Mouse (Mus musculus) heart, postnatal 0 days (tissue): ENCODE data around the gene Dnah8. TPM values are rescaled to one million over a fixed set of nuclear protein-coding genes. Genes with fewer than 3 reads are reported as not detected.

ENCODE experiments used
- ATAC-seq: fragments of 200-750 bp; cut with Nextera tagmentation; 2 replicates; pipeline ENCODE4 v1.8.0; 2017; ENCODE audit warnings: low read depth, moderate number of reproducible peaks, moderate library complexity; ENCODE audit not compliant: insufficient read depth
- DNase-seq: peaks from one replicate; pipeline ENCODE4 v3.0.0-alpha.2; 2016; ENCODE audit warnings: low spot score
- H3K27ac ChIP-seq: fragments of 300-500 bp; sonication (generic); 2 replicates; pipeline ENCODE4 v1.5.1; 2014; ENCODE audit warnings: low read depth, mild to moderate bottlenecking
- H3K27me3 ChIP-seq: fragments of 300-500 bp; sonication (generic); 2 replicates; pipeline ENCODE4 v1.6.1; 2014; ENCODE audit warnings: low read length, mixed read lengths; ENCODE audit not compliant: control insufficient read depth, insufficient read depth
- H3K36me3 ChIP-seq: fragments of 300-500 bp; sonication (generic); replicated peaks from 2 replicates; pipeline ENCODE4 v1.6.1; 2014; ENCODE audit warnings: low read length, mixed read lengths; ENCODE audit not compliant: control insufficient read depth, insufficient read depth
- H3K4me1 ChIP-seq: fragments of 300-500 bp; sonication (generic); 2 replicates; pipeline ENCODE4 v1.6.1; 2014; ENCODE audit warnings: antibody characterized with exemption; ENCODE audit not compliant: control insufficient read depth, insufficient read depth
- H3K4me2 ChIP-seq: fragments of 300-500 bp; sonication (generic); 2 replicates; pipeline ENCODE4 v1.6.1; 2014; ENCODE audit warnings: low read depth, mild to moderate bottlenecking, low read length, moderate library complexity
- H3K4me3 ChIP-seq: fragments of 300-500 bp; sonication (generic); 2 replicates; pipeline ENCODE4 v1.5.1; 2014; ENCODE audit warnings: low read depth, low read length
- H3K9ac ChIP-seq: fragments of 300-500 bp; sonication (generic); replicated peaks from 2 replicates; pipeline ENCODE4 v1.6.1; 2014; ENCODE audit warnings: low read depth, low read length, mixed read lengths
- H3K9me3 ChIP-seq: fragments of 300-500 bp; sonication (generic); replicated peaks from 2 replicates; pipeline ENCODE4 v1.6.1; 2016; ENCODE audit warnings: low read length; ENCODE audit not compliant: control insufficient read depth
- CTCF ChIP-seq: IDR thresholded peaks from 2 replicates; pipeline ENCODE4 v1.5.1; 2016; ENCODE audit warnings: antibody characterized with exemption, control low read depth, low read depth
- EP300 ChIP-seq: IDR thresholded peaks from 2 replicates; pipeline ENCODE4 v1.6.1; 2016; ENCODE audit warnings: antibody characterized with exemption, low read depth
- WGBS: fragments of 180-500 bp; shearing (Covaris S2); extraction: QIAGEN DNeasy Blood & Tissue Kit; methylation state at CpG from one replicate; pipeline ENCODE4 v1.1.7; 2014; 5-methylcytosine and 5-hydroxymethylcytosine counted together
- polyA plus RNA-seq: library from polyadenylated mRNA; unstranded; fragments of >200 nt; fragmentation: Nextera tagmentation; extraction: Ambion mirVana; gene quantifications from 2 replicates; pipeline ENCODE4 v1.2.1, GENCODE M21; 2015
- total RNA-seq: library from RNA; depleted of rRNA; stranded (reverse); fragments of >200 nt; gene quantifications from 2 replicates; pipeline ENCODE4 v1.2.3, GENCODE M21; 2014; ENCODE audit warnings: low replicate concordance

Gene Dnah8
- total and polyA plus RNA-seq, 2 experiments from 2014 or later, result 0.59 to 1.5 TPM

DNA sequence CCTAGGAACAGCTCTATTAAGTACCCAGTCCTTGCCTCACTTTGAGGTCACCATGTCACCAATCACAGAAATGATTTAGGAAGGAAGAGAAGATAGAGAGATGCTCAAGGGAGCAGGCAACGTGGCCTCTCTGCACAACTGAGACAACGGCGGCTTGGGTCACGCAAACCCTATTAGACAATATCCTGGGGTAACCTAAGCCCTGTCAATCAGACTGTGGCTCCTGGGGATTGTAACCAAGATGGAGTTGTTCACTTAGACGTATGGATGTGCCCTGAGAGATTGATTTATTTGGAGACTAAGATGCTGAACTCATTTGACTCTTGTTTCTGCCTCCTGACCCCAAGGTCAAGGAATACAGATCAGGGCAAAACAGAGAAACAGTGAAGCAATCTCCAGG is 29.7 kb upstream of the Dnah8 start:
- WGBS, result 70% methylated on average over 5 of the region's 5 CpGs
- ATAC-seq, result no peak

DNA sequence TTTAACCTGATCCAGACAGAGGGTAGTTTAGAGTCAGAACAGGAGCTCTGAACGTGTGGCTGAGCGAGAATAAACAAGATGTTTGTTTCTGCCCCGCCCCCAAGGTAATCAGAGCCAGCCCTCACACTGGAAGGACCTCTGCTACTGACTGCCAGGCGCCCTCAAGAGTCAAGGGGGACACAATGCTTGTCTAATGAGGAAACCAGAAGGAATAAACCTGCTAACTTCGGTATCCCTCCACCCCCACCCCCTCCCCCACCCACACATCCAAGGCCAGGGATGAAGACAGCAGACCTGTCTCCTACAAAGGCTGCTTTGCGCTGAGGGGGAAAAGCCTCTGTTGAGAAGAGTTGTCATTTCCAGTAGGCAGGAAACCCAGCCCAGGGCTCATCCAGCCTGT is 29.3 kb upstream of the Dnah8 start:
- H3K4me1 ChIP-seq, result no peaks in the 10 kb centered on the region
- H3K27ac ChIP-seq, result no peak overlapping the region
- no peak overlapping the region for H3K4me2 ChIP-seq
- H3K4me3 ChIP-seq, result no peak overlapping the region
- WGBS, result 64% methylated on average over 6 of the region's 6 CpGs
- H3K9ac ChIP-seq, result no peak overlapping the region
- TF ChIP-seq EP300 (no peak), CTCF (no peak)
- H3K9me3 ChIP-seq, result no peaks in the 10 kb centered on the region
- ATAC-seq (no peak), DNase-seq (no peak)
- H3K36me3 ChIP-seq, result peaks cover 66% of the 10 kb centered on the region
- H3K27me3 ChIP-seq, result no peaks in the 10 kb centered on the region

More for the DNA sequence above, 29.7 kb upstream of the Dnah8 start:
- Histone ChIP-seq H3K4me1 (no peaks in the 10 kb centered on the region), H3K36me3 (peaks cover 63% of the 10 kb centered on the region), H3K4me3 (no peak overlapping the region), H3K9me3 (no peaks in the 10 kb centered on the region), H3K9ac (no peak overlapping the region), H3K27me3 (no peaks in the 10 kb centered on the region), H3K4me2 (no peak overlapping the region), H3K27ac (no peak overlapping the region)
- no peak for TF ChIP-seq EP300
- TF ChIP-seq CTCF, result no peak
- DNase-seq, result no peak

DNA sequence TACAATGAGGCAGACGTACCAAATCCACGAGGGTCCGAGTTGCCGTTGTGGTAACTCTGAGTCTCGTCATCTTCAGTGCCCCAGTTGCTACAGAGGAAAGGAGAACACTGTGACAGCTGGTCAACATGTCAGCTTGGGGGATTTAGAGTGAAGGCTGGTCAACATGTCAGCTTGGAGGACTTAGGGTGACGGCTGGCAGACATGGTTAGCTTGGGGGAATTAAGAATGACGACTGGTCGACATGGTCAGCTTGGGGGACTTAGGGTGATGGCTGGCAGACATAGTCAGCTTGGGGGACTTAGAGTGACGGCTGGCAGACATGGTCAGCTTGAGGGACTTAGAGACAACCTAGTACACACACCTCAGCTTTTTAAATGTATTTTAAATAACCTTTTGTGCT is 26.4 kb upstream of the Dnah8 start:
- Histone ChIP-seq H3K9me3 (no peaks in the 10 kb centered on the region), H3K27ac (no peak overlapping the region), H3K36me3 (peaks cover 78% of the 10 kb centered on the region), H3K4me1 (no peaks in the 10 kb centered on the region), H3K4me3 (no peak overlapping the region), H3K9ac (no peak overlapping the region), H3K4me2 (no peak overlapping the region), H3K27me3 (no peaks in the 10 kb centered on the region)
- WGBS, result 91% methylated on average over 9 of the region's 9 CpGs
- TF ChIP-seq EP300 (no peak), CTCF (no peak)
- DNase-seq (no peak), ATAC-seq (no peak)

DNA sequence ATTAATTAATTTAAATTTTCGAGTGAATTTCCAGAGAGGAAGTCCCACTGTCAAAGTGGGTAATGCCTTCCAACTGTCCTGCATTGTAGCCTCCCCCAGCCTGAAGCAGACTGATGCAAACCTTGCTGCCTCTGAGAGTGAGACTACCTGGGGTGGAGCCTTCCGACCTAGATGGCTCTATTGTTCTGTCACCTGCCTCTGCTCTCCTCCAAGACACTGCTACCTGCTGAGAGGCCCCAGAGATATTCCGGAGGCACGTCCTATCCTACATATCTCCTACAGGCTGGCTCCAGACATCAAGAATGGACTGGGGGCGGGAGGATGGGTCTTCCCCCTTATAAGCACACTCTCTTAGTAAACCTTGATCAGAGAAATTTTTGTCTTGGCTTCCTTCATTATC is 25.9 kb upstream of the Dnah8 start:
- Histone ChIP-seq H3K9ac (no peak overlapping the region), H3K27ac (no peak overlapping the region), H3K36me3 (peaks cover 78% of the 10 kb centered on the region), H3K9me3 (no peaks in the 10 kb centered on the region), H3K4me1 (no peaks in the 10 kb centered on the region), H3K4me2 (no peak overlapping the region), H3K27me3 (no peaks in the 10 kb centered on the region), H3K4me3 (no peak overlapping the region)
- DNase-seq (no peak), ATAC-seq (no peak)
- WGBS, result 89% methylated on average over 5 of the region's 5 CpGs
- TF ChIP-seq EP300 (no peak), CTCF (no peak)

DNA sequence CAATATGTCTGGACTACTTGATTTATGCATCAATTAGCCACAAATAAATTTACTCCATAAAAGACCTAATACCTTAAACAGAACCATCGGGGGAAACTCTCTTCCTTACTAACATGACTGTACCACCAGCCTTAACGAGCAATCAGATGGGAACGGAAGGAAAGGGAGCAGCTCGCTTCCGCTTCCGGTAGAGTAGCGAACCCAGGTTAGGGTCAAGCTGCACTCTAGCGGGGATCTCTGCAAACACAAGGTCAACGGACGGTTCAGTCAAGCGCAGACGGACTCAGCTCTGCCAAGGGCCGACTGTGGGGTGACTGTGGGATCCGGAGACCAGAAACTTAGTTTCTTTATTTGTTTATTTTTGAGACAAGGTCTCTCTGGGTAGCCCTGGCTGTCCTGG is 22.0 kb upstream of the Dnah8 start:
- Histone ChIP-seq H3K27ac (no peak overlapping the region), H3K4me2 (no peak overlapping the region), H3K9ac (no peak overlapping the region), H3K36me3 (peaks cover 52% of the 10 kb centered on the region), H3K27me3 (no peaks in the 10 kb centered on the region), H3K4me3 (no peak overlapping the region), H3K9me3 (no peaks in the 10 kb centered on the region), H3K4me1 (no peaks in the 10 kb centered on the region)
- TF ChIP-seq EP300, result no peak
- no peak for TF ChIP-seq CTCF
- ATAC-seq, result no peak
- 91% methylated on average over 14 of the region's 14 CpGs for WGBS
- no peak for DNase-seq

DNA sequence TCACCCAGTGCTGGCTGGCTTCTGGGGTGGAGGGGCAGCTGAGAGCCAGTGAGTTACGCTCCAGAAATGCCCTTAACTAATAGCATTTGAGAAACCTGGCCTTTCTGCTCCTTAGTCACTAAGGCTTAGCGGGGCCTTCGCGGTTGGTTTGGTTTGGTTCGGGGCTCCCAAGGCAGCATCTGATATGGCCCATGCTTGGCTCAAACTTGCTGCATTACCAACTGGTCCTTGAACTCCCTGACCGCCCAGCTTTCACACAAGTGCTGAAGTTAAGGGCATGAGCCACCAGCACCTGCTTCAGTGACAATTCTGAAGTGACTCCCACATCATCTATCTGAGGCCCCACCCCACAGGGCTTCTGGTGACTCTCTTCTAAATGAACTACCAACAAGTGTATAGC is 19.9 kb upstream of the Dnah8 start:
- H3K9me3 ChIP-seq, result no peaks in the 10 kb centered on the region
- no peak overlapping the region for H3K4me2 ChIP-seq
- WGBS, result 92% methylated on average over 6 of the region's 6 CpGs
- peaks cover 32% of the 10 kb centered on the region for H3K36me3 ChIP-seq
- H3K4me1 ChIP-seq, result peaks cover 11% of the 10 kb centered on the region; the same call in 1 of the 2 replicates
- H3K27ac ChIP-seq, result no peak overlapping the region
- no peak for TF ChIP-seq EP300
- TF ChIP-seq CTCF, result no peak
- no peak for ATAC-seq
- no peak for DNase-seq
- no peak overlapping the region for H3K9ac ChIP-seq
- no peak overlapping the region for H3K4me3 ChIP-seq
- no peaks in the 10 kb centered on the region for H3K27me3 ChIP-seq
